Mouse (Mus musculus) heart, postnatal 0 days (tissue): ENCODE results near the gene Tbc1d21.

ENCODE experiments used
- CTCF ChIP-seq: IDR thresholded peaks from 2 replicates; pipeline ENCODE4 v1.5.1; 2016; ENCODE audit warnings: antibody characterized with exemption, control low read depth, low read depth
- EP300 ChIP-seq: IDR thresholded peaks from 2 replicates; pipeline ENCODE4 v1.6.1; 2016; ENCODE audit warnings: antibody characterized with exemption, low read depth

GRCm38 (mm10) chr9:58318317-58318716 is 51.9 kb downstream of the Tbc1d21 start:
- no peak for TF ChIP-seq CTCF
- no peak for TF ChIP-seq EP300
